In genomic region chr13:96426044-96426443, GRCm38 (mm10) we compare ENCODE assay signal across 21 mouse cellular contexts. TPM values are rescaled to one million over a fixed set of nuclear protein-coding genes. Genes with fewer than 3 reads are reported as not detected.
A peak's percentile ranks its signal among the peaks of the same experiment; 100 is the strongest.
DNase-seq lines count a peak whose midpoint lies in the region; ATAC-seq and TF ChIP-seq lines count a peak whose summit lies in the region.
"Had no signal": no experiment of that assay in that cellular context is flagged by ENCODE, and none has a peak within 500 bp of the region (broad histone marks: within the 10 kb centered on the region; RNA-seq: fewer than 3 reads in every experiment).

No protein-coding gene starts in this region.

- no peaks in the 10 kb centered on the region for H3K36me3 ChIP-seq in heart, embryonic 10.5 days
- no peaks in the 10 kb centered on the region for H3K36me3 ChIP-seq in midbrain, postnatal 0 days (ENCODE audit: insufficient read depth, low read length)
- no peaks in the 10 kb centered on the region for H3K36me3 ChIP-seq in midbrain, embryonic 14.5 days (ENCODE audit: control insufficient read depth, insufficient read depth, low read length)
- no peaks in the 10 kb centered on the region for H3K36me3 ChIP-seq in embryonic facial prominence, embryonic 15.5 days
- H3K36me3 ChIP-seq: heart, embryonic 15.5 days; hindbrain, embryonic 12.5 days; limb, embryonic 15.5 days had no signal

- H3K27me3 ChIP-seq in heart, embryonic 10.5 days (ENCODE audit: insufficient read depth, poor library complexity, severe bottlenecking): no peaks in the 10 kb centered on the region
- H3K27me3 ChIP-seq in midbrain, postnatal 0 days (ENCODE audit: insufficient read depth, low read length): no peaks in the 10 kb centered on the region
- no peaks in the 10 kb centered on the region for H3K27me3 ChIP-seq in midbrain, embryonic 14.5 days (ENCODE audit: control insufficient read depth, insufficient read depth, low read length)
- H3K27me3 ChIP-seq in embryonic facial prominence, embryonic 15.5 days: no peaks in the 10 kb centered on the region
- H3K27me3 ChIP-seq: heart, embryonic 15.5 days; hindbrain, embryonic 12.5 days; limb, embryonic 15.5 days had no signal

- no peak overlapping the region for H3K9ac ChIP-seq in midbrain, postnatal 0 days (replicated peaks; ENCODE audit: low read length, poor library complexity, severe bottlenecking)
- H3K9ac ChIP-seq in midbrain, embryonic 14.5 days (replicated peaks; ENCODE audit: low read length): no peak overlapping the region
- H3K9ac ChIP-seq in embryonic facial prominence, embryonic 15.5 days: no peak overlapping the region
- H3K9ac ChIP-seq: heart, embryonic 15.5 days; hindbrain, embryonic 12.5 days; limb, embryonic 15.5 days had no signal

- DNase-seq in heart, embryonic 10.5 days (ENCODE audit: low spot score): peak; percentile 36
- DNase-seq in heart, postnatal 10 days: no peak
- peak; percentile 42 for DNase-seq in midbrain, postnatal 0 days (ENCODE audit: low spot score)
- DNase-seq in midbrain, embryonic 14.5 days: no peak
- DNase-seq in cerebellum, postnatal 36 days: no peak
- no peak for DNase-seq in urinary bladder, postnatal 36 days (ENCODE audit: low spot score in 2 of 2)
- DNase-seq: cerebellum, postnatal 25 days; heart, adult 18-20 months; kidney, adult 11 months; layer of hippocampus, postnatal 36 days; lung, postnatal 14 days; spleen, adult 18-20 months; thymus, adult 2 months had no signal

- no peak overlapping the region for H3K4me2 ChIP-seq in midbrain, postnatal 0 days (ENCODE audit: low read depth, low read length, poor library complexity, severe bottlenecking)
- no peak overlapping the region for H3K4me2 ChIP-seq in midbrain, embryonic 14.5 days (ENCODE audit: low read length)
- H3K4me2 ChIP-seq in embryonic facial prominence, embryonic 15.5 days (replicated peaks): no peak overlapping the region
- H3K4me2 ChIP-seq: heart, embryonic 15.5 days; hindbrain, embryonic 12.5 days; limb, embryonic 15.5 days had no signal

- H3K9me3 ChIP-seq in heart, embryonic 10.5 days: no peaks in the 10 kb centered on the region
- H3K9me3 ChIP-seq in midbrain, postnatal 0 days (ENCODE audit: low read length): no peaks in the 10 kb centered on the region
- no peaks in the 10 kb centered on the region for H3K9me3 ChIP-seq in midbrain, embryonic 14.5 days (ENCODE audit: control insufficient read depth, low read length)
- no peaks in the 10 kb centered on the region for H3K9me3 ChIP-seq in embryonic facial prominence, embryonic 15.5 days (replicated peaks)
- H3K9me3 ChIP-seq: heart, embryonic 15.5 days; hindbrain, embryonic 12.5 days; limb, embryonic 15.5 days had no signal

- 53% methylated on average over 3 of the region's 3 CpGs for WGBS in heart, embryonic 10.5 days
- WGBS in midbrain, postnatal 0 days: 54% methylated on average over 3 of the region's 3 CpGs
- WGBS in midbrain, embryonic 14.5 days: 62% methylated on average over 3 of the region's 3 CpGs
- WGBS in embryonic facial prominence, embryonic 15.5 days: 34% methylated on average over 3 of the region's 3 CpGs

- no peak overlapping the region for H3K27ac ChIP-seq in heart, embryonic 10.5 days
- no peak overlapping the region for H3K27ac ChIP-seq in midbrain, postnatal 0 days (ENCODE audit: low read depth, low read length)
- no peak overlapping the region for H3K27ac ChIP-seq in midbrain, embryonic 14.5 days (replicated peaks; ENCODE audit: low read depth, low read length)
- H3K27ac ChIP-seq in embryonic facial prominence, embryonic 15.5 days (replicated peaks): 0 out of 2 replicates have a peak overlapping the region, but pooled peaks have one; percentile 34
- H3K27ac ChIP-seq: heart, embryonic 15.5 days; hindbrain, embryonic 12.5 days; kidney, postnatal 0 days; limb, embryonic 15.5 days had no signal

- intact Hi-C loops in heart, postnatal 10 days (cut with DNase I): no loop called here

- no peak overlapping the region for H3K4me3 ChIP-seq in heart, embryonic 10.5 days
- no peak overlapping the region for H3K4me3 ChIP-seq in midbrain, postnatal 0 days (ENCODE audit: low read depth, low read length)
- no peak overlapping the region for H3K4me3 ChIP-seq in midbrain, embryonic 14.5 days (replicated peaks; ENCODE audit: low read depth, low read length)
- H3K4me3 ChIP-seq in embryonic facial prominence, embryonic 15.5 days (replicated peaks): no peak overlapping the region
- H3K4me3 ChIP-seq: heart, embryonic 15.5 days; hindbrain, embryonic 12.5 days; limb, embryonic 15.5 days had no signal

- H3K4me1 ChIP-seq in heart, embryonic 10.5 days: no peaks in the 10 kb centered on the region
- H3K4me1 ChIP-seq in midbrain, postnatal 0 days (ENCODE audit: insufficient read depth, low read length): no peaks in the 10 kb centered on the region
- no peaks in the 10 kb centered on the region for H3K4me1 ChIP-seq in midbrain, embryonic 14.5 days (ENCODE audit: control insufficient read depth, insufficient read depth, low read length)
- H3K4me1 ChIP-seq in embryonic facial prominence, embryonic 15.5 days: peaks cover 19% of the 10 kb centered on the region; the same call in 1 of the 2 replicates
- H3K4me1 ChIP-seq: hindbrain, embryonic 12.5 days; limb, embryonic 15.5 days had no signal

- TF ChIP-seq CTCF in midbrain, postnatal 0 days (IDR thresholded peaks at IDR 0.05): no peak

- no peak for ATAC-seq in midbrain, postnatal 0 days (ENCODE audit: low FRiP score)
- ATAC-seq in midbrain, embryonic 14.5 days (ENCODE audit: low FRiP score, low TSS enrichment): no peak
- peak; percentile 68; the same call in 1 of the 2 replicates for ATAC-seq in embryonic facial prominence, embryonic 15.5 days (ENCODE audit: insufficient number of reproducible peaks, low FRiP score, low TSS enrichment, low read depth)

RNA-seq across cellular contexts. Expression of gene Poc5, which starts 38.0 kb away (rescaled TPM):
- 13.3 TPM in 2 replicates for polyA plus RNA-seq in heart, embryonic 10.5 days (2016; fragmentation: Nextera tagmentation; extraction: Ambion mirVana)
- 10 to 100 TPM; 13.1 to 15.0 TPM for total RNA-seq in heart, postnatal 10 days (2021)
- total RNA-seq in midbrain, postnatal 0 days (2014; rRNA removed): 24.0 and 27.7 TPM in 2 replicates
- 15.7 and 16.3 TPM in 2 replicates for polyA plus RNA-seq in midbrain, postnatal 0 days (2015; fragmentation: Nextera tagmentation; extraction: Ambion mirVana)
- polyA plus RNA-seq in midbrain, embryonic 14.5 days (2014; fragmentation: Nextera tagmentation; extraction: Ambion mirVana): 20.0 and 25.4 TPM in 2 replicates
- polyA plus RNA-seq in embryonic facial prominence, embryonic 15.5 days (2015; fragmentation: Nextera tagmentation; extraction: Ambion mirVana): 14.3 and 20.6 TPM in 2 replicates

RNA-seq across cellular contexts. Expression of gene Ankdd1b, which starts 45.0 kb away (rescaled TPM):
- polyA plus RNA-seq in heart, embryonic 10.5 days (2016; fragmentation: Nextera tagmentation; extraction: Ambion mirVana): 0.24 and 0.31 TPM in 2 replicates
- total RNA-seq in heart, postnatal 10 days (2021): under 1 TPM; 0.41 to 0.97 TPM
- 0.22 TPM in 1 of 2 replicates, not detected in the other for total RNA-seq in midbrain, postnatal 0 days (2014; rRNA removed)
- polyA plus RNA-seq in midbrain, postnatal 0 days (2015; fragmentation: Nextera tagmentation; extraction: Ambion mirVana): not detected in 2 replicates
- not detected in 2 replicates for polyA plus RNA-seq in midbrain, embryonic 14.5 days (2014; fragmentation: Nextera tagmentation; extraction: Ambion mirVana)
- polyA plus RNA-seq in embryonic facial prominence, embryonic 15.5 days (2015; fragmentation: Nextera tagmentation; extraction: Ambion mirVana): 0.12 and 0.26 TPM in 2 replicates
- total RNA-seq: megakaryocyte-erythroid progenitor cell, adult 5-6 weeks had no signal
- polyA plus RNA-seq: embryonic facial prominence, embryonic 11.5 days; liver, embryonic 16.5 days had no signal

Comparison
In these comparisons a context has a peak if more than half of its experiments do, and no peak if none do; other contexts are left out.
1. DNase-seq: peak in heart, embryonic 10.5 days (single experiment) and midbrain, postnatal 0 days (single experiment); none in heart, postnatal 10 days (0 of 2), midbrain, embryonic 14.5 days (single experiment), cerebellum, postnatal 36 days (0 of 2) and urinary bladder, postnatal 36 days (0 of 2).